Mouse (Mus musculus) stomach, embryonic 14.5 days (tissue): ENCODE results near the gene Tmem8b. TPM values are rescaled to one million over a fixed set of nuclear protein-coding genes. Genes with fewer than 3 reads are reported as not detected.
A peak's percentile ranks its signal among the peaks of the same experiment; 100 is the strongest.

Experiments
- ATAC-seq: fragments of 200-750 bp; cut with Nextera tagmentation; 2 replicates; pipeline ENCODE4 v1.8.0; 2017; ENCODE audit warnings: low read depth, moderate TSS enrichment; ENCODE audit not compliant: insufficient number of reproducible peaks, insufficient read depth, low FRiP score
- H3K27ac ChIP-seq: fragments of 300-500 bp; sonication (generic); 2 replicates; pipeline ENCODE4 v1.5.1; 2014; ENCODE audit warnings: mild to moderate bottlenecking, low read length, moderate library complexity, mixed read lengths
- H3K27me3 ChIP-seq: fragments of 300-500 bp; sonication (generic); 2 replicates; pipeline ENCODE4 v1.6.1; 2014; ENCODE audit warnings: low read length, control low read depth, mixed read lengths; ENCODE audit not compliant: control insufficient read depth, insufficient read depth
- H3K36me3 ChIP-seq: fragments of 300-500 bp; sonication (generic); 2 replicates; pipeline ENCODE4 v1.6.1; 2014; ENCODE audit warnings: mild to moderate bottlenecking, control low read depth, low read length, moderate library complexity, mixed read lengths; ENCODE audit not compliant: control insufficient read depth, insufficient read depth
- H3K4me1 ChIP-seq: fragments of 300-500 bp; sonication (generic); 2 replicates; pipeline ENCODE4 v1.6.1; 2014; ENCODE audit warnings: low read length, control low read depth, mixed read lengths; ENCODE audit not compliant: control insufficient read depth, insufficient read depth
- H3K4me2 ChIP-seq: fragments of 300-500 bp; sonication (generic); replicated peaks from 2 replicates; pipeline ENCODE4 v1.6.1; 2014; ENCODE audit warnings: low read depth, low read length, control low read depth
- H3K4me3 ChIP-seq: fragments of 300-500 bp; sonication (generic); 2 replicates; pipeline ENCODE4 v1.5.1; 2014; ENCODE audit warnings: low read depth, low read length, control low read depth
- H3K9ac ChIP-seq: fragments of 300-500 bp; sonication (generic); replicated peaks from 2 replicates; pipeline ENCODE4 v1.6.1; 2014; ENCODE audit warnings: low read depth, mild to moderate bottlenecking, control low read depth, low read length, moderate library complexity, mixed read lengths
- H3K9me3 ChIP-seq: fragments of 300-500 bp; sonication (generic); 2 replicates; pipeline ENCODE4 v1.6.1; 2016; ENCODE audit warnings: low read depth, low read length, control low read depth; ENCODE audit not compliant: control insufficient read depth
- WGBS: fragments of 180-500 bp; shearing (Covaris S2); extraction: QIAGEN DNeasy Blood & Tissue Kit; methylation state at CpG from one replicate; pipeline ENCODE4 v1.1.7; 2014; 5-methylcytosine and 5-hydroxymethylcytosine counted together
- polyA plus RNA-seq: library from polyadenylated mRNA; unstranded; fragments of >200 nt; fragmentation: Nextera tagmentation; extraction: Ambion mirVana; gene quantifications from 2 replicates; pipeline ENCODE4 v1.2.1, GENCODE M21; 2014

The Tmem8b gene
- polyA plus RNA-seq, 1 experiment from 2014 or later = 4.5 TPM

DNA sequence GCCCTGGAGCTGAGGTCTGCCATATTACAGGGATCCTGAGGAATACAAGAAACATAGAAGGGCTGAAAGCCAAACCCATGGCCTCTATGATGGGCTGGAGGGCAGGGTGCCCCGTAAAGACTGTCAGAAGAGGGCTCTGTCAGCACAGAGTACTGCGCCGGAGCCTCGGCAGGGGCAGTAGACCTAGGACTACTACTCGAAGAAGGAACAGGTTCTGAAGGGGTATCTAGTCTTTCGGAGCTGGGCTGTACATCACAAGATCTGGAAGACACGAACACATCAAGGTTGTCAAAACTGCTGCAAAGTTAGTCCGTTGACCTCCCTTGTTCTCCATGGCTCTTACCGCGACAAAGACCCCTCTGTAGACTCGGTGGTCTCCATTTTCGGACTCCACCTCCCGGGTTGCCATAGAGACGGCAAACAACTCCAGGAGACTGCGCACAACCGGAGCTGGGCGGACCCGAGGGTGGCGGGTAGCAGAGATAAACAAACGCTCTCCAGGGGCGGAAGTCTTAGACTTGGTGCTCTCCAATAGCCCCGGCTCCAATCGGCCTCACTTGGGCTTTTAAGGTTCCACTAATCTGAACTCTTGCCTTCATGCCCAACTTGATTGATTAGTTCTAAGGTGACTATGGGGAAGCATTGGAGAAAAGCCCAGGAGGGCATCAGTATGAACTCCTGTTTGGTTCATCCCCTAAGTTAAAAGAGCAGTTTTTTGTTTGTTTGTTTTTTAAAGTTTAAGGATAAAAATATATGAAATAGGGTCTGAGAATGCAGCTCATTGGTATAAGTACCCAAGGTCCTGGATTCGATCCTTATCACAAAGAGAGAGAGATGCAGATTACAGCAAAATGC is 15.4 kb upstream of the Tmem8b start, which contains the start of gene Spag8:
TSS of gene Spag8 (minus strand) at position 434 of the 855 bp plus-strand sequence.
- Histone ChIP-seq H3K4me2 (peak within 1 kb of the TSS; percentile 39), H3K27me3 (no peaks in the 10 kb centered on the region), H3K27ac (no peak within 1 kb of the TSS), H3K36me3 (no peaks in the 10 kb centered on the region), H3K4me1 (peaks cover 2% of the 10 kb centered on the region; the same call in 1 of the 2 replicates), H3K9me3 (peaks cover 9% of the 10 kb centered on the region; the same call in 1 of the 2 replicates), H3K9ac (no peak within 1 kb of the TSS), H3K4me3 (peak within 1 kb of the TSS; percentile 24)
- no peak for ATAC-seq
- 13% methylated on average over 24 of the region's 24 CpGs for WGBS

- no peak for ATAC-seq
- peak overlapping the region; percentile 70 for H3K9ac ChIP-seq
- no peaks in the 10 kb centered on the region for H3K9me3 ChIP-seq
- no peaks in the 10 kb centered on the region for H3K36me3 ChIP-seq
- peak overlapping the region; percentile 75 for H3K4me2 ChIP-seq
- peak overlapping the region; percentile 69 for H3K4me3 ChIP-seq
- peak overlapping the region; percentile 79 for H3K27ac ChIP-seq
- 5% methylated on average over 34 of the region's 34 CpGs for WGBS
- H3K4me1 ChIP-seq = peaks cover 2% of the 10 kb centered on the region; the same call in 1 of the 2 replicates
- no peaks in the 10 kb centered on the region for H3K27me3 ChIP-seq
Observed at GRCm38 (mm10) chr4:43655656-43656338, 13.0 kb upstream of the Tmem8b start.

GRCm38 (mm10) chr4:43656339-43657109 is 12.2 kb upstream of the Tmem8b start, which contains the start of gene Hint2:
TSS of gene Hint2 (minus strand) at chr4:43656466.
- no peaks in the 10 kb centered on the region for H3K36me3 ChIP-seq
- peak within 1 kb of the TSS; percentile 75 for H3K4me2 ChIP-seq
- H3K27ac ChIP-seq = peak within 1 kb of the TSS; percentile 79
- peaks cover 2% of the 10 kb centered on the region; the same call in 1 of the 2 replicates for H3K4me1 ChIP-seq
- ATAC-seq = peak; percentile 94
- no peaks in the 10 kb centered on the region for H3K9me3 ChIP-seq
- peak within 1 kb of the TSS; percentile 69 for H3K4me3 ChIP-seq
- H3K9ac ChIP-seq = peak within 1 kb of the TSS; percentile 70
- WGBS = 1% methylated on average over 34 of the region's 34 CpGs
- no peaks in the 10 kb centered on the region for H3K27me3 ChIP-seq

DNA sequence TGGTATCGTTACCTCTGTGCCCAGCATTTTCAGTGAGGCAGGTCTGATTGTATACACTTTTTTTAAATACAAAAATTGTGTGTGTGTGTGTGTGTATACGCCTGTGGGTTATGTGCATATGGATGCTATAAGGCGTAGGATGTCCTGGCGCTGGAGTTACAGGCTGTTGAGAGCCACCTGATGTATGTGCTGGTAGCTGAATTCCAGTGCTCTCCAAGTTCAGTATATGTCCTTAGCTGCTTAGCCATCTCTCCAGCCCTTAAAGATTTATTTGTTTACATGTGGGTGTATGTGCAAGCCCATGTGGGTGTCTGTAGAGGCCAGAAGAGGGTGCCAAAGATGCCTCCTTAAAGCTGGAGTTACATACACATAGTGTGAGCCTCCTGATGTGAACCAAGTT is 11.6 kb upstream of the Tmem8b start:
- Histone ChIP-seq H3K9ac (no peak overlapping the region), H3K4me3 (peak overlapping the region; percentile 69), H3K27ac (no peak overlapping the region), H3K4me1 (peaks cover 2% of the 10 kb centered on the region; the same call in 1 of the 2 replicates), H3K36me3 (no peaks in the 10 kb centered on the region), H3K9me3 (no peaks in the 10 kb centered on the region), H3K4me2 (peak overlapping the region; percentile 30), H3K27me3 (no peaks in the 10 kb centered on the region)
- 51% methylated on average over 4 of the region's 4 CpGs for WGBS
- no peak for ATAC-seq

GRCm38 (mm10) chr4:43666412-43666811 is 2.4 kb upstream of the Tmem8b start:
- peaks cover 10% of the 10 kb centered on the region; the same call in 1 of the 2 replicates for H3K4me1 ChIP-seq
- no peak for ATAC-seq
- no peaks in the 10 kb centered on the region for H3K9me3 ChIP-seq
- 27% methylated on average over 4 of the region's 4 CpGs for WGBS
- no peak overlapping the region for H3K27ac ChIP-seq
- 0 out of 2 replicates have a peak, but pooled peaks cover 4% of the 10 kb centered on the region for H3K27me3 ChIP-seq
- H3K36me3 ChIP-seq = no peaks in the 10 kb centered on the region
- no peak overlapping the region for H3K4me3 ChIP-seq
- no peak overlapping the region for H3K4me2 ChIP-seq
- H3K9ac ChIP-seq = no peak overlapping the region

- H3K27me3 ChIP-seq = 0 out of 2 replicates have a peak, but pooled peaks cover 4% of the 10 kb centered on the region
- peak overlapping the region; percentile 48; the same call in 1 of the 2 replicates for H3K27ac ChIP-seq
Observed at GRCm38 (mm10) chr4:43669428-43669794, 640 bp downstream of the Tmem8b start.

GRCm38 (mm10) chr4:43672070-43672469 is 3.3 kb downstream of the Tmem8b start:
- WGBS = 9% methylated on average over 2 of the region's 2 CpGs
- Histone ChIP-seq H3K27ac (no peak overlapping the region), H3K36me3 (peaks cover 10% of the 10 kb centered on the region; the same call in 1 of the 2 replicates), H3K4me3 (no peak overlapping the region), H3K9ac (no peak overlapping the region), H3K27me3 (no peaks in the 10 kb centered on the region), H3K4me1 (peaks cover 13% of the 10 kb centered on the region; the same call in 1 of the 2 replicates), H3K9me3 (no peaks in the 10 kb centered on the region), H3K4me2 (no peak overlapping the region)
- no peak for ATAC-seq

More at GRCm38 (mm10) chr4:43669428-43669794, 640 bp downstream of the Tmem8b start:
- WGBS = 0% methylated on average over 14 of the region's 25 CpGs
- Histone ChIP-seq H3K4me3 (peak overlapping the region; percentile 85), H3K4me1 (peaks cover 13% of the 10 kb centered on the region; the same call in 1 of the 2 replicates), H3K4me2 (peak overlapping the region; percentile 79), H3K9ac (peak overlapping the region; percentile 89), H3K36me3 (peaks cover under 1% of the 10 kb centered on the region; the same call in 1 of the 2 replicates), H3K9me3 (no peaks in the 10 kb centered on the region)
- peak; percentile 76 for ATAC-seq
